Mouse (Mus musculus) olfactory bulb, adult 2 months (tissue): Measurements from ENCODE around the gene Gpr84.
A peak's percentile ranks its signal among the peaks of the same experiment; 100 is the strongest.

Source experiments
- CTCF ChIP-seq: fragments of 200-500 bp; IDR thresholded peaks from 2 replicates; pipeline ENCODE4 v1.5.1; 2012; ENCODE audit warnings: low read depth, mild to moderate bottlenecking, low read length, moderate library complexity; ENCODE audit not compliant: insufficient read depth
- POLR2A ChIP-seq: fragments of 200-500 bp; IDR thresholded peaks from 2 replicates; pipeline ENCODE4 v1.6.1; 2012; ENCODE audit warnings: mild to moderate bottlenecking, low read depth, low read length, moderate library complexity; ENCODE audit not compliant: insufficient read depth

- TF ChIP-seq POLR2A (no peak), CTCF (peak; percentile 55; the same call in 1 of the 2 replicates)
Measured at GRCm38 (mm10) chr15:103352856-103353255, 42.4 kb upstream of the Gpr84 start.
